Mouse (Mus musculus) spleen, adult 2 months (tissue): ENCODE measurements around the gene Enpp1.

ENCODE experiments used
- CTCF ChIP-seq: fragments of 200-500 bp; IDR thresholded peaks from 2 replicates; pipeline ENCODE4 v1.5.1; 2011; ENCODE audit warnings: mild to moderate bottlenecking, inconsistent platforms; ENCODE audit not compliant: insufficient read depth, insufficient read length, insufficient replicate concordance; ENCODE audit errors: extremely low read depth
- POLR2A ChIP-seq: fragments of 200-500 bp; IDR thresholded peaks from 2 replicates; pipeline ENCODE4 v1.6.1; 2011; ENCODE audit warnings: low read depth, low read length, inconsistent platforms

GRCm38 (mm10) chr10:24670548-24670947 lies 41.4 kb downstream of the Enpp1 start:
- no peak for TF ChIP-seq CTCF
- no peak for TF ChIP-seq POLR2A
